Comparison of ENCODE assay signal across 19 mouse cellular contexts in genomic region chr6:134885515-134885914, GRCm38 (mm10). TPM values are rescaled to one million over a fixed set of nuclear protein-coding genes. Genes with fewer than 3 reads are reported as not detected.
DNase-seq lines count a peak whose midpoint lies in the region; ATAC-seq and TF ChIP-seq lines count a peak whose summit lies in the region.
"Had no signal": no experiment of that assay in that cellular context is flagged by ENCODE, and none has a peak within 500 bp of the region (broad histone marks: within the 10 kb centered on the region; RNA-seq: fewer than 3 reads in every experiment).

No protein-coding gene starts in this region.

- ATAC-seq in hindbrain, embryonic 12.5 days (ENCODE audit: low FRiP score), result no peak
- ATAC-seq in midbrain, embryonic 12.5 days (ENCODE audit: low FRiP score, low read depth), result no peak
- ATAC-seq in neural tube, embryonic 15.5 days (ENCODE audit: low FRiP score), result no peak
- no peak for ATAC-seq in activated CD4-positive, CD25-positive, alpha-beta regulatory T cell, adult 4 months
- ATAC-seq: intestine, embryonic 16.5 days; liver, embryonic 12.5 days had no signal

- peaks cover 51% of the 10 kb centered on the region for H3K4me1 ChIP-seq in hindbrain, embryonic 12.5 days
- peaks cover 56% of the 10 kb centered on the region for H3K4me1 ChIP-seq in midbrain, embryonic 12.5 days
- peaks cover 65% of the 10 kb centered on the region for H3K4me1 ChIP-seq in neural tube, embryonic 15.5 days

- TF ChIP-seq CTCF in layer of hippocampus, adult 2 months (conservative IDR thresholded peaks at IDR 0.05), result no peak

- H3K27ac ChIP-seq in layer of hippocampus, adult 2 months, result no peak overlapping the region
- no peak overlapping the region for H3K27ac ChIP-seq in hindbrain, embryonic 12.5 days
- no peak overlapping the region for H3K27ac ChIP-seq in midbrain, embryonic 12.5 days (replicated peaks)
- H3K27ac ChIP-seq in neural tube, embryonic 15.5 days (replicated peaks), result no peak overlapping the region
- H3K27ac ChIP-seq: embryonic facial prominence, embryonic 12.5 days; heart, embryonic 13.5 days; kidney, postnatal 0 days; liver, embryonic 12.5 days had no signal

- H3K4me2 ChIP-seq in hindbrain, embryonic 12.5 days (replicated peaks), result peak overlapping the region; percentile 59
- H3K4me2 ChIP-seq in midbrain, embryonic 12.5 days (replicated peaks), result peak overlapping the region; percentile 72
- H3K4me2 ChIP-seq in neural tube, embryonic 15.5 days, result peak overlapping the region; percentile 55
- H3K4me2 ChIP-seq: embryonic facial prominence, embryonic 12.5 days; heart, embryonic 13.5 days; liver, embryonic 12.5 days; lung, embryonic 14.5 days had no signal

- DNase-seq in layer of hippocampus, adult 2 months (ENCODE audit: low spot score in 2 of 2), result no peak
- no peak for DNase-seq in layer of hippocampus, postnatal 36 days
- DNase-seq in layer of hippocampus, adult 9-11 months, result no peak
- DNase-seq: adrenal gland, postnatal 10 days; B cell, adult 2 months; cerebellum, adult 11 months; heart, postnatal 36 days; lung, embryonic 14.5 days; lung, postnatal 4 days; right cerebral cortex, adult 18-20 months had no signal

- H3K27me3 ChIP-seq in hindbrain, embryonic 12.5 days, result no peaks in the 10 kb centered on the region
- no peaks in the 10 kb centered on the region for H3K27me3 ChIP-seq in midbrain, embryonic 12.5 days
- H3K27me3 ChIP-seq in neural tube, embryonic 15.5 days (replicated peaks), result no peaks in the 10 kb centered on the region
- H3K27me3 ChIP-seq: embryonic facial prominence, embryonic 12.5 days; heart, embryonic 13.5 days had no signal

- peaks cover 4% of the 10 kb centered on the region for H3K36me3 ChIP-seq in hindbrain, embryonic 12.5 days
- peaks cover 20% of the 10 kb centered on the region; the same call in 1 of the 2 replicates for H3K36me3 ChIP-seq in midbrain, embryonic 12.5 days
- no peaks in the 10 kb centered on the region for H3K36me3 ChIP-seq in neural tube, embryonic 15.5 days

- no peaks in the 10 kb centered on the region for H3K9me3 ChIP-seq in hindbrain, embryonic 12.5 days (replicated peaks)
- H3K9me3 ChIP-seq in midbrain, embryonic 12.5 days, result no peaks in the 10 kb centered on the region
- no peaks in the 10 kb centered on the region for H3K9me3 ChIP-seq in neural tube, embryonic 15.5 days (replicated peaks)
- H3K9me3 ChIP-seq: embryonic facial prominence, embryonic 12.5 days; heart, embryonic 13.5 days; liver, embryonic 12.5 days had no signal

- WGBS in hindbrain, embryonic 12.5 days, result 91% methylated on average over 2 of the region's 2 CpGs
- WGBS in midbrain, embryonic 12.5 days, result 93% methylated on average over 2 of the region's 2 CpGs
- WGBS in neural tube, embryonic 15.5 days, result 90% methylated on average over 2 of the region's 2 CpGs

- no peak overlapping the region; the same call in 1 of the 2 replicates for H3K9ac ChIP-seq in hindbrain, embryonic 12.5 days
- H3K9ac ChIP-seq in midbrain, embryonic 12.5 days (replicated peaks), result no peak overlapping the region
- no peak overlapping the region for H3K9ac ChIP-seq in neural tube, embryonic 15.5 days (replicated peaks)
- H3K9ac ChIP-seq: embryonic facial prominence, embryonic 12.5 days; heart, embryonic 13.5 days; liver, embryonic 12.5 days; lung, embryonic 14.5 days had no signal

- peak overlapping the region; percentile 79; the same call in 1 of the 2 replicates for H3K4me3 ChIP-seq in layer of hippocampus, adult 2 months
- no peak overlapping the region for H3K4me3 ChIP-seq in hindbrain, embryonic 12.5 days
- H3K4me3 ChIP-seq in midbrain, embryonic 12.5 days, result peak overlapping the region; percentile 51
- peak overlapping the region; percentile 52 for H3K4me3 ChIP-seq in neural tube, embryonic 15.5 days (replicated peaks)
- H3K4me3 ChIP-seq: embryonic facial prominence, embryonic 12.5 days; heart, embryonic 13.5 days; liver, embryonic 12.5 days had no signal

RNA-seq across cellular contexts. Expression of gene Gpr19, which starts 12.9 kb away (rescaled TPM):
- total RNA-seq in layer of hippocampus, adult 2 months (2021), result 10 to 100 TPM; 22.0 to 27.4 TPM
- 10 to 100 TPM; 28.1 to 29.3 TPM for total RNA-seq in layer of hippocampus, postnatal 36 days (2021)
- 31.3 and 31.8 TPM in 2 replicates for polyA plus RNA-seq in hindbrain, embryonic 12.5 days (2016; fragmentation: Nextera tagmentation; extraction: Ambion mirVana)
- 42.4 and 42.7 TPM in 2 replicates for polyA plus RNA-seq in midbrain, embryonic 12.5 days (2016; fragmentation: Nextera tagmentation; extraction: Ambion mirVana)
- polyA plus RNA-seq in neural tube, embryonic 15.5 days (2015; fragmentation: Nextera tagmentation; extraction: Ambion mirVana), result 31.2 and 37.0 TPM in 2 replicates
- polyA plus RNA-seq in activated CD4-positive, CD25-positive, alpha-beta regulatory T cell, adult 4 months (2017; shearing (Covaris generic)), result 1 to 10 TPM; 3.3 to 8.7 TPM

RNA-seq across cellular contexts. Expression of gene Cdkn1b, which starts 34.7 kb away (rescaled TPM):
- total RNA-seq in layer of hippocampus, adult 2 months (2021), result 10 to 100 TPM; 47.2 to 48.0 TPM
- 10 to 100 TPM; 51.0 to 52.6 TPM for total RNA-seq in layer of hippocampus, postnatal 36 days (2021)
- polyA plus RNA-seq in hindbrain, embryonic 12.5 days (2016; fragmentation: Nextera tagmentation; extraction: Ambion mirVana), result 24.9 and 25.7 TPM in 2 replicates
- 28.3 and 30.0 TPM in 2 replicates for polyA plus RNA-seq in midbrain, embryonic 12.5 days (2016; fragmentation: Nextera tagmentation; extraction: Ambion mirVana)
- polyA plus RNA-seq in neural tube, embryonic 15.5 days (2015; fragmentation: Nextera tagmentation; extraction: Ambion mirVana), result 15.7 and 17.3 TPM in 2 replicates
- 10 to 100 TPM; 38.9 to 48.9 TPM for polyA plus RNA-seq in activated CD4-positive, CD25-positive, alpha-beta regulatory T cell, adult 4 months (2017; shearing (Covaris generic))

RNA-seq across cellular contexts. Expression of gene Crebl2, which starts 55.6 kb away (rescaled TPM):
- 10 to 100 TPM; 39.6 to 40.9 TPM for total RNA-seq in layer of hippocampus, adult 2 months (2021)
- total RNA-seq in layer of hippocampus, postnatal 36 days (2021), result 10 to 100 TPM; 41.1 to 41.7 TPM
- polyA plus RNA-seq in hindbrain, embryonic 12.5 days (2016; fragmentation: Nextera tagmentation; extraction: Ambion mirVana), result 2.8 and 3.0 TPM in 2 replicates
- 2.5 and 2.9 TPM in 2 replicates for polyA plus RNA-seq in midbrain, embryonic 12.5 days (2016; fragmentation: Nextera tagmentation; extraction: Ambion mirVana)
- 3.9 and 4.6 TPM in 2 replicates for polyA plus RNA-seq in neural tube, embryonic 15.5 days (2015; fragmentation: Nextera tagmentation; extraction: Ambion mirVana)
- polyA plus RNA-seq in activated CD4-positive, CD25-positive, alpha-beta regulatory T cell, adult 4 months (2017; shearing (Covaris generic)), result 10 to 100 TPM; 26.3 to 31.1 TPM
